Mouse (Mus musculus) testis, adult 2 months (tissue): Measurements from ENCODE around the gene Gm20388.

Experiments
- CTCF ChIP-seq: fragments of 200-500 bp; IDR thresholded peaks from 2 replicates; pipeline ENCODE4 v1.5.1; 2012; ENCODE audit warnings: low read depth, mild to moderate bottlenecking, inconsistent platforms, low read length, moderate library complexity; ENCODE audit not compliant: control insufficient read depth, insufficient read depth, insufficient replicate concordance
- POLR2A ChIP-seq: fragments of 200-500 bp; IDR thresholded peaks from 2 replicates; pipeline ENCODE4 v1.6.1; 2012; ENCODE audit warnings: low read depth, mild to moderate bottlenecking, inconsistent platforms, low read length, moderate library complexity; ENCODE audit not compliant: control insufficient read depth

- TF ChIP-seq CTCF (no peak), POLR2A (no peak)
Observed at GRCm38 (mm10) chr8:120259206-120259605, 348.6 kb downstream of the Gm20388 start.
